Mouse (Mus musculus): ENCODE results near the gene 1700034J05Rik. TPM values are rescaled to one million over a fixed set of nuclear protein-coding genes. Genes with fewer than 3 reads are reported as not detected.

Gene 1700034J05Rik
- polyA plus RNA-seq, 1 experiment from 2014 or later, result not detected

- no peak overlapping the region for H3K4me3 ChIP-seq (ENCODE audit: low read depth, low read length)
- ATAC-seq (replicated peaks; ENCODE audit: insufficient number of reproducible peaks, low FRiP score, low TSS enrichment, low read depth), result no peak
- 44% methylated on average over 4 of the region's 4 CpGs for WGBS
Observed at GRCm38 (mm10) chr6:146913489-146914198, 40.6 kb downstream of the 1700034J05Rik start.

DNA sequence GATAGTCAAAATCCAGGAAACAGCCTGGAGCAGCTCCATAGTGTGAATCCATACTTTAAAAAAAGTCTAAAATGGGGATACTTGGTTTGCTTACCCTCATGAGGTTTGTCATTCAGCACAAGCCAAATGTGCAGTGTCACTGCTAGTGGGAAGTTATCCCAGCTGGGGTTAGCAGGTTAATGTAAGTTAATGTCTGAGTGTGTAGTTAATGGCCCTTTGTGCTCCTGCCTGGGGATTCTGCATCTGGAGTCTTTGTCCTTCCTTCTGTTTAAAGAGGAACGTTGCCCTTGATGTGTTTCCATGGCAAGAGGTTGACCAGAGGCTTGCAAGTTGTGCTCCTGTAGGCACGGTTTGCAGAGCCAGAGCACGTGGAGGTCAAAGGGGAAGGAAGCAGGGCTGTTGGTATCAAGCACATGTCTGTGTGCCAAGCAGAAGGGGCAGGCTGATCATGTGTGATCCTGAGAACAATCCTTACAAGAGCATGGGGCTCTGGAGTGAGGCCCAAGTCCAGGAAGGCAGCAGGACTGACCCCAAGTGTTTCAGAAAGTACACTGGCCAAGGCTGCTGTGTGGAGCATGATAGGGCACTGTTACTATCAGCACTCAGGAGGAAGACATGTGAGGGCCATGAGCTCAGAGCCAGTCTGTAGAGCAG, 41.3 kb downstream of the 1700034J05Rik start:
- H3K27me3 ChIP-seq (ENCODE audit: control insufficient read depth, insufficient read depth, low read length), result no peaks in the 10 kb centered on the region
- no peak overlapping the region for H3K4me2 ChIP-seq (ENCODE audit: low read depth, low read length)
- peaks cover 2% of the 10 kb centered on the region; the same call in 1 of the 2 replicates for H3K4me1 ChIP-seq (ENCODE audit: control insufficient read depth, insufficient read depth, low read length)
- H3K36me3 ChIP-seq (replicated peaks; ENCODE audit: control insufficient read depth, insufficient read depth, low read depth, low read length), result no peaks in the 10 kb centered on the region
- no peak overlapping the region for H3K9ac ChIP-seq (replicated peaks; ENCODE audit: low read length)
- DNase-seq (ENCODE audit: low spot score) (no peak), ATAC-seq (replicated peaks; ENCODE audit: insufficient number of reproducible peaks, low FRiP score, low TSS enrichment, low read depth) (no peak)
- H3K9me3 ChIP-seq (replicated peaks; ENCODE audit: control insufficient read depth, low read length), result no peaks in the 10 kb centered on the region
- no peak overlapping the region for H3K4me3 ChIP-seq (ENCODE audit: low read depth, low read length)
- 4% methylated on average over 3 of the region's 3 CpGs for WGBS
- H3K27ac ChIP-seq (replicated peaks; ENCODE audit: low read depth, low read length), result no peak overlapping the region

More at GRCm38 (mm10) chr6:146913489-146914198, 40.6 kb downstream of the 1700034J05Rik start:
- H3K9me3 ChIP-seq (replicated peaks; ENCODE audit: control insufficient read depth, low read length), result no peaks in the 10 kb centered on the region
- H3K4me2 ChIP-seq (ENCODE audit: low read depth, low read length), result no peak overlapping the region
- H3K27ac ChIP-seq (replicated peaks; ENCODE audit: low read depth, low read length), result no peak overlapping the region
- no peaks in the 10 kb centered on the region for H3K36me3 ChIP-seq (replicated peaks; ENCODE audit: control insufficient read depth, insufficient read depth, low read depth, low read length)
- no peaks in the 10 kb centered on the region for H3K27me3 ChIP-seq (ENCODE audit: control insufficient read depth, insufficient read depth, low read length)
- H3K4me1 ChIP-seq (ENCODE audit: control insufficient read depth, insufficient read depth, low read length), result peaks cover 2% of the 10 kb centered on the region; the same call in 1 of the 2 replicates
- DNase-seq (ENCODE audit: low spot score), result no peak
- no peak overlapping the region for H3K9ac ChIP-seq (replicated peaks; ENCODE audit: low read length)

DNA sequence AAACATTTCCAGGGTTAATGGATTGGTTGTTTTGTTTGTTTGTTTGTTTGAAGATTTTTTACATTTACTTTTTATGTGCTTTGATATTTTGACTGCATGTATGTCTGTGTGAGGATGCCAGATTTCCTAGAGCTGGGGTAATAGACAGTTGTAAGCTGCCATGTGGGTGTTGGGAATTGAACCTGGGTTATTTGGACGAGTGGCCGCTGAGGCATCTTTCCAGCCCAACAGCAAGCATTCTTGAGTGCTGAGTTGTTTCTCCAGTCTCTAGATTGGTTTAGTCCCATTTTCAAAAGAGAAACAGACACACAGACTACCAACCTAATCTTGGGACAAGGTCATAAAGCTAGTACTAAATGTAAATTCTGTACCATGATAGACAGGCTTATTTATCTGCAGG, 43.4 kb downstream of the 1700034J05Rik start:
- Histone ChIP-seq H3K27ac (replicated peaks; ENCODE audit: low read depth, low read length) (no peak overlapping the region), H3K36me3 (replicated peaks; ENCODE audit: control insufficient read depth, insufficient read depth, low read depth, low read length) (no peaks in the 10 kb centered on the region), H3K4me2 (ENCODE audit: low read depth, low read length) (no peak overlapping the region), H3K4me1 (ENCODE audit: control insufficient read depth, insufficient read depth, low read length) (peaks cover 2% of the 10 kb centered on the region; the same call in 1 of the 2 replicates), H3K9ac (replicated peaks; ENCODE audit: low read length) (no peak overlapping the region), H3K9me3 (replicated peaks; ENCODE audit: control insufficient read depth, low read length) (no peaks in the 10 kb centered on the region), H3K4me3 (ENCODE audit: low read depth, low read length) (no peak overlapping the region), H3K27me3 (ENCODE audit: control insufficient read depth, insufficient read depth, low read length) (no peaks in the 10 kb centered on the region)
- no peak for ATAC-seq (replicated peaks; ENCODE audit: insufficient number of reproducible peaks, low FRiP score, low TSS enrichment, low read depth)
- DNase-seq (ENCODE audit: low spot score), result no peak
- WGBS, result 81% methylated on average over 2 of the region's 2 CpGs

DNA sequence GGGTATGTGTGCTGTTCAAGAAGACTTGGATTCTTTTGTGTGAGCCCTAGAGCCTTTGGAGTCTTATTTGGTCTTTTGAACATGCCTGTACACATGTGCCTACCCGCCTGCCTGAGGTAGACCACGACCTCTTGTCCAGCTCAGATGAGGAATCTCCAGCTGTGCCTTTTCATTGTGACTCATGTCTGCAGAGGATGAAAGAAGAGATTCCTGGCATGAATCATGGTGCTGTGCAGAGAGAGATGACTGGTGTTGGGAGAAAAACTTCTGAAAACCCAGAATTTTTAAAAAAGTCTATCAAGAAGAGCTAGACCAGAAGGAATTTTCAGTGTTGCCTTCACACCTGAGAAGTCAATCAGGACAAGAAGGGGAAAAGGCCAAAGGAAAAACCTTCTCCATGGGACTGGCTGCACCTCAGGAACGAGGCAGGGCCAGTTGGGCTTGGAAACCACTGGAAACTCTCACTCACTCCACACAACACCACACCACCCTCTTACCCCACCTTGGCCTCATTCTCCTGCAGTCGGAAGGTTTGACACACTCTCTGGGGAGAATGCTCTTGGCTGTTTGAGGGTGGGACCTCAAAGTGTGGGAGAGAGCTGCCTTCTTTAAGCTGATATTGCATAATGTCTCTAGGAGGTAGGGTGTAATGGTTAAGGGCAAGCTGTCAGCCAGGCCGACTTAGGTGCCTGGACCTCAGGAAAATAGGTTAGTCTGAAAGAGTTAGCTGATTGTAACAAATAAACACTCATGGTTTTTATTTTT, 44.3 kb downstream of the 1700034J05Rik start:
- H3K9ac ChIP-seq (replicated peaks; ENCODE audit: low read length), result no peak overlapping the region
- H3K9me3 ChIP-seq (replicated peaks; ENCODE audit: control insufficient read depth, low read length), result no peaks in the 10 kb centered on the region
- DNase-seq (ENCODE audit: low spot score), result no peak
- H3K36me3 ChIP-seq (replicated peaks; ENCODE audit: control insufficient read depth, insufficient read depth, low read depth, low read length), result no peaks in the 10 kb centered on the region
- no peak overlapping the region for H3K4me3 ChIP-seq (ENCODE audit: low read depth, low read length)
- H3K4me2 ChIP-seq (ENCODE audit: low read depth, low read length), result no peak overlapping the region
- no peaks in the 10 kb centered on the region for H3K27me3 ChIP-seq (ENCODE audit: control insufficient read depth, insufficient read depth, low read length)
- H3K4me1 ChIP-seq (ENCODE audit: control insufficient read depth, insufficient read depth, low read length), result peaks cover 2% of the 10 kb centered on the region; the same call in 1 of the 2 replicates
- no peak overlapping the region for H3K27ac ChIP-seq (replicated peaks; ENCODE audit: low read depth, low read length)
- no peak for ATAC-seq (replicated peaks; ENCODE audit: insufficient number of reproducible peaks, low FRiP score, low TSS enrichment, low read depth)
- 83% methylated on average over 5 of the region's 5 CpGs for WGBS

DNA sequence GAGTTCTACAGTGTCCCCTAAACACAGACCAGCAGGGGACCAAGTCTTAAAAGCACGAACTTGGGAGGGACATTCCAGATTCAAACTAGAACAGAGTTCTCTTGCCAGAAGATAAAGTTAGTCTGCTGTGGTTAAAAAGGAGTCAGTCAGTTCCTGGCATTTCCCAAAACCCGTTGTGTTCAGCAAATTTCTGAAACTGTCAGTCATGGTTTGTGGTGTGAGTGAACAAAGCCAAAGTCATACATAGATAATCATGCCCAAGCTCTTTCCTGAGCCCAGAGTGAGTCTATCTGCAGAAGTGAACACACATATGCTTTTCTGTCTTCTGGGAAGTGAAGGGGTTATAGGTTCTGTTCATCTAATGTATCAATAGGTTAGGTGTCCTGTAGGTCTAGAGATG, 45.4 kb downstream of the 1700034J05Rik start:
- Histone ChIP-seq H3K9me3 (replicated peaks; ENCODE audit: control insufficient read depth, low read length) (no peaks in the 10 kb centered on the region), H3K36me3 (replicated peaks; ENCODE audit: control insufficient read depth, insufficient read depth, low read depth, low read length) (no peaks in the 10 kb centered on the region), H3K9ac (replicated peaks; ENCODE audit: low read length) (no peak overlapping the region), H3K27me3 (ENCODE audit: control insufficient read depth, insufficient read depth, low read length) (no peaks in the 10 kb centered on the region), H3K4me3 (ENCODE audit: low read depth, low read length) (no peak overlapping the region), H3K4me1 (ENCODE audit: control insufficient read depth, insufficient read depth, low read length) (peaks cover 2% of the 10 kb centered on the region; the same call in 1 of the 2 replicates), H3K27ac (replicated peaks; ENCODE audit: low read depth, low read length) (no peak overlapping the region), H3K4me2 (ENCODE audit: low read depth, low read length) (no peak overlapping the region)
- DNase-seq (ENCODE audit: low spot score) (no peak), ATAC-seq (replicated peaks; ENCODE audit: insufficient number of reproducible peaks, low FRiP score, low TSS enrichment, low read depth) (no peak)
- 84% methylated on average over 2 of the region's 2 CpGs for WGBS

DNA sequence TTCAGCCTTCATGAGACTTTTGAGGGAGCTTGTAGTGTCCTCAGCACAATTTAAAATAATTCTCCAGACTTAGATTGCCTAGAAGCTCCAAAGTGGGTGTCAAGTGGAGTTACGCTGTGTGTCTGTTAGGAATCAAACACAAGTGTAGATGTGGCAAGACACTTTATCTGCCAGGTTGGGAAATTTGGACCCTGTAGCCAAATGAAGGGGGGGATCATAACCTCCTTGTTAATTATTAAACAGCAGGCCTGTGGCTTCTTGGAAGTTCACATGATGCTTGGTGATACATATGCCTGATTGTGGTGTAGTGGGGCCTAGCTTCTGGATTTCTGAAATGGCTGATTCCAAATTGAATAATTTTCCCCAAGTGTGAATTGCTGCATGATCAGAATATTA, 46.4 kb downstream of the 1700034J05Rik start:
- Histone ChIP-seq H3K36me3 (replicated peaks; ENCODE audit: control insufficient read depth, insufficient read depth, low read depth, low read length) (no peaks in the 10 kb centered on the region), H3K9ac (replicated peaks; ENCODE audit: low read length) (no peak overlapping the region), H3K9me3 (replicated peaks; ENCODE audit: control insufficient read depth, low read length) (no peaks in the 10 kb centered on the region), H3K4me2 (ENCODE audit: low read depth, low read length) (no peak overlapping the region), H3K4me1 (ENCODE audit: control insufficient read depth, insufficient read depth, low read length) (no peaks in the 10 kb centered on the region), H3K27me3 (ENCODE audit: control insufficient read depth, insufficient read depth, low read length) (no peaks in the 10 kb centered on the region), H3K27ac (replicated peaks; ENCODE audit: low read depth, low read length) (no peak overlapping the region), H3K4me3 (ENCODE audit: low read depth, low read length) (no peak overlapping the region)
- DNase-seq (ENCODE audit: low spot score) (no peak), ATAC-seq (replicated peaks; ENCODE audit: insufficient number of reproducible peaks, low FRiP score, low TSS enrichment, low read depth) (no peak)
- WGBS, result 97% methylated on average over 1 of the region's 1 CpGs

GRCm38 (mm10) chr6:146907061-146907794, 47.0 kb downstream of the 1700034J05Rik start:
- no peak for ATAC-seq (replicated peaks; ENCODE audit: insufficient number of reproducible peaks, low FRiP score, low TSS enrichment, low read depth)
- no peaks in the 10 kb centered on the region for H3K36me3 ChIP-seq (replicated peaks; ENCODE audit: control insufficient read depth, insufficient read depth, low read depth, low read length)
- no peak overlapping the region for H3K9ac ChIP-seq (replicated peaks; ENCODE audit: low read length)
- 81% methylated on average over 5 of the region's 5 CpGs for WGBS
- H3K4me1 ChIP-seq (ENCODE audit: control insufficient read depth, insufficient read depth, low read length), result no peaks in the 10 kb centered on the region
- H3K4me2 ChIP-seq (ENCODE audit: low read depth, low read length), result no peak overlapping the region
- H3K27me3 ChIP-seq (ENCODE audit: control insufficient read depth, insufficient read depth, low read length), result no peaks in the 10 kb centered on the region
- no peak for DNase-seq (ENCODE audit: low spot score)
- H3K4me3 ChIP-seq (ENCODE audit: low read depth, low read length), result no peak overlapping the region
- H3K27ac ChIP-seq (replicated peaks; ENCODE audit: low read depth, low read length), result no peak overlapping the region
- no peaks in the 10 kb centered on the region for H3K9me3 ChIP-seq (replicated peaks; ENCODE audit: control insufficient read depth, low read length)

All from embryonic facial prominence, embryonic 11.5 days (tissue).